ENCODE assay signal across 15 mouse cellular contexts in genomic region chr13:11585283-11585682, GRCm38 (mm10).
"Had no signal": no experiment of that assay in that cellular context is flagged by ENCODE, and none has a peak within 500 bp of the region (broad histone marks: within the 10 kb centered on the region; RNA-seq: fewer than 3 reads in every experiment).

No protein-coding gene starts in this region.

- H3K9ac ChIP-seq: liver, embryonic 15.5 days; liver, postnatal 0 days; midbrain, embryonic 13.5 days; midbrain, embryonic 15.5 days; neural tube, embryonic 12.5 days; stomach, embryonic 15.5 days had no signal

- DNase-seq: liver, postnatal 0 days; lung, adult 2 months; right cerebral cortex, postnatal 14 days; thymus, adult 2 months; thymus, postnatal 25 days; thymus, postnatal 4 days had no signal

- H3K36me3 ChIP-seq: liver, embryonic 15.5 days; midbrain, embryonic 13.5 days; neural tube, embryonic 12.5 days; stomach, embryonic 15.5 days had no signal

- ATAC-seq: liver, postnatal 0 days; midbrain, embryonic 13.5 days; midbrain, embryonic 15.5 days had no signal

- H3K27me3 ChIP-seq: liver, embryonic 15.5 days; megakaryocyte, embryonic 14.5 days; midbrain, embryonic 13.5 days; midbrain, embryonic 15.5 days; neural tube, embryonic 12.5 days; stomach, embryonic 15.5 days had no signal

- H3K27ac ChIP-seq: liver, embryonic 15.5 days; macrophage; midbrain, embryonic 13.5 days; midbrain, embryonic 15.5 days; neural tube, embryonic 12.5 days; stomach, embryonic 15.5 days; stomach, postnatal 0 days had no signal

- H3K4me1 ChIP-seq: liver, embryonic 15.5 days; megakaryocyte, embryonic 14.5 days; midbrain, embryonic 13.5 days; midbrain, embryonic 15.5 days; neural tube, embryonic 12.5 days; stomach, embryonic 15.5 days had no signal

- H3K9me3 ChIP-seq: liver, embryonic 15.5 days; midbrain, embryonic 13.5 days; midbrain, embryonic 15.5 days; neural tube, embryonic 12.5 days; stomach, embryonic 15.5 days had no signal

- H3K4me3 ChIP-seq: liver, embryonic 15.5 days; megakaryocyte, embryonic 14.5 days; midbrain, embryonic 13.5 days; midbrain, embryonic 15.5 days; neural tube, embryonic 12.5 days; stomach, embryonic 15.5 days had no signal

- H3K4me2 ChIP-seq: liver, embryonic 15.5 days; midbrain, embryonic 11.5 days; midbrain, embryonic 13.5 days; midbrain, embryonic 15.5 days; neural tube, embryonic 12.5 days; stomach, embryonic 15.5 days had no signal
